Mouse (Mus musculus) liver, embryonic 12.5 days (tissue): Measurements from ENCODE around the gene Npl. TPM values are rescaled to one million over a fixed set of nuclear protein-coding genes. Genes with fewer than 3 reads are reported as not detected.

Experiments used
- ATAC-seq: fragments of 200-750 bp; cut with Nextera tagmentation; 2 replicates; pipeline ENCODE4 v1.8.0; 2017; ENCODE audit warnings: moderate number of reproducible peaks, mild to moderate bottlenecking, moderate library complexity
- H3K27ac ChIP-seq: fragments of 300-500 bp; sonication (generic); 2 replicates; pipeline ENCODE4 v1.5.1; 2016; ENCODE audit warnings: mild to moderate bottlenecking
- H3K27me3 ChIP-seq: fragments of 300-500 bp; sonication (generic); replicated peaks from 2 replicates; pipeline ENCODE4 v1.6.1; 2016; ENCODE audit warnings: mild to moderate bottlenecking, moderate library complexity
- H3K36me3 ChIP-seq: fragments of 300-500 bp; sonication (generic); 2 replicates; pipeline ENCODE4 v1.6.1; 2016; ENCODE audit warnings: mild to moderate bottlenecking, moderate library complexity
- H3K4me1 ChIP-seq: fragments of 300-500 bp; sonication (generic); 2 replicates; pipeline ENCODE4 v1.6.1; 2016
- H3K4me2 ChIP-seq: fragments of 300-500 bp; sonication (generic); 2 replicates; pipeline ENCODE4 v1.6.1; 2016; ENCODE audit warnings: mild to moderate bottlenecking, moderate library complexity
- H3K4me3 ChIP-seq: fragments of 300-500 bp; sonication (generic); 2 replicates; pipeline ENCODE4 v1.5.1; 2016; ENCODE audit warnings: mild to moderate bottlenecking, moderate library complexity
- H3K9ac ChIP-seq: fragments of 300-500 bp; sonication (generic); 2 replicates; pipeline ENCODE4 v1.6.1; 2016; ENCODE audit warnings: mild to moderate bottlenecking, moderate library complexity
- H3K9me3 ChIP-seq: fragments of 300-500 bp; sonication (generic); replicated peaks from 2 replicates; pipeline ENCODE4 v1.6.1; 2016; ENCODE audit warnings: mild to moderate bottlenecking, moderate library complexity
- WGBS: fragments of 180-500 bp; shearing (Covaris S2); methylation state at CpG from one replicate; pipeline ENCODE4 v1.1.7; 2016; ENCODE audit not compliant: insufficient replicate concordance; 5-methylcytosine and 5-hydroxymethylcytosine counted together
- polyA plus RNA-seq: library from polyadenylated mRNA; unstranded; fragments of >200 nt; fragmentation: Nextera tagmentation; extraction: Ambion mirVana; gene quantifications from 2 replicates; pipeline ENCODE4 v1.2.1, GENCODE M21; 2016

The Npl gene
- polyA plus RNA-seq, 1 experiment from 2014 or later: 9.5 TPM

- Histone ChIP-seq H3K27me3 (no peaks in the 10 kb centered on the region), H3K9ac (no peak overlapping the region), H3K4me2 (no peak overlapping the region), H3K9me3 (no peaks in the 10 kb centered on the region), H3K4me3 (no peak overlapping the region), H3K36me3 (no peaks in the 10 kb centered on the region), H3K27ac (no peak overlapping the region), H3K4me1 (no peaks in the 10 kb centered on the region)
- no peak for ATAC-seq
- 74% methylated on average over 7 of the region's 7 CpGs for WGBS
These were observed 14.9 kb upstream of the Npl start for GRCm38 (mm10) chr1:153564701-153565100.

- Histone ChIP-seq H3K27me3 (no peaks in the 10 kb centered on the region), H3K9ac (no peak overlapping the region), H3K27ac (no peak overlapping the region), H3K4me2 (no peak overlapping the region), H3K4me3 (no peak overlapping the region), H3K36me3 (no peaks in the 10 kb centered on the region), H3K4me1 (no peaks in the 10 kb centered on the region), H3K9me3 (no peaks in the 10 kb centered on the region)
- 41% methylated on average over 2 of the region's 2 CpGs for WGBS
- ATAC-seq: no peak
These were observed 13.8 kb upstream of the Npl start for GRCm38 (mm10) chr1:153563675-153564074.

GRCm38 (mm10) chr1:153560805-153561204 is 11.0 kb upstream of the Npl start:
- no peak for ATAC-seq
- Histone ChIP-seq H3K9ac (no peak overlapping the region), H3K4me1 (no peaks in the 10 kb centered on the region), H3K4me3 (no peak overlapping the region), H3K9me3 (no peaks in the 10 kb centered on the region), H3K27ac (no peak overlapping the region), H3K4me2 (no peak overlapping the region), H3K27me3 (no peaks in the 10 kb centered on the region), H3K36me3 (no peaks in the 10 kb centered on the region)
- 59% methylated on average over 6 of the region's 6 CpGs for WGBS

- H3K27ac ChIP-seq: no peak overlapping the region
- WGBS: 60% methylated on average over 7 of the region's 7 CpGs
These were observed 9.9 kb upstream of the Npl start for GRCm38 (mm10) chr1:153559701-153560100.

GRCm38 (mm10) chr1:153559126-153559647 is 9.3 kb upstream of the Npl start:
- Histone ChIP-seq H3K36me3 (no peaks in the 10 kb centered on the region), H3K27ac (no peak overlapping the region), H3K4me1 (no peaks in the 10 kb centered on the region), H3K9me3 (no peaks in the 10 kb centered on the region), H3K4me2 (no peak overlapping the region), H3K9ac (no peak overlapping the region), H3K4me3 (no peak overlapping the region), H3K27me3 (no peaks in the 10 kb centered on the region)
- 13% methylated on average over 9 of the region's 9 CpGs for WGBS
- no peak for ATAC-seq

More at GRCm38 (mm10) chr1:153559701-153560100, 9.9 kb upstream of the Npl start:
- Histone ChIP-seq H3K4me1 (no peaks in the 10 kb centered on the region), H3K4me2 (no peak overlapping the region), H3K36me3 (no peaks in the 10 kb centered on the region), H3K4me3 (no peak overlapping the region), H3K27me3 (no peaks in the 10 kb centered on the region), H3K9ac (no peak overlapping the region), H3K9me3 (no peaks in the 10 kb centered on the region)
- ATAC-seq: no peak

- Histone ChIP-seq H3K9ac (no peak overlapping the region), H3K27me3 (no peaks in the 10 kb centered on the region), H3K4me2 (no peak overlapping the region), H3K36me3 (no peaks in the 10 kb centered on the region), H3K4me1 (no peaks in the 10 kb centered on the region), H3K27ac (no peak overlapping the region), H3K4me3 (no peak overlapping the region), H3K9me3 (no peaks in the 10 kb centered on the region)
- ATAC-seq: no peak
- 7% methylated on average over 2 of the region's 2 CpGs for WGBS
These were observed 7.1 kb upstream of the Npl start for GRCm38 (mm10) chr1:153556896-153557295.

GRCm38 (mm10) chr1:153556202-153556601 is 6.4 kb upstream of the Npl start:
- no peak for ATAC-seq
- Histone ChIP-seq H3K4me3 (no peak overlapping the region), H3K27ac (no peak overlapping the region), H3K9ac (no peak overlapping the region), H3K27me3 (no peaks in the 10 kb centered on the region), H3K36me3 (no peaks in the 10 kb centered on the region), H3K4me2 (no peak overlapping the region), H3K9me3 (no peaks in the 10 kb centered on the region), H3K4me1 (no peaks in the 10 kb centered on the region)
- WGBS: 77% methylated on average over 4 of the region's 4 CpGs

GRCm38 (mm10) chr1:153550814-153551213 is 969 bp upstream of the Npl start:
- Histone ChIP-seq H3K9ac (no peak overlapping the region), H3K4me3 (no peak overlapping the region), H3K4me1 (peaks cover 10% of the 10 kb centered on the region; the same call in 1 of the 2 replicates), H3K9me3 (no peaks in the 10 kb centered on the region), H3K4me2 (no peak overlapping the region), H3K27ac (no peak overlapping the region), H3K27me3 (peaks cover 21% of the 10 kb centered on the region), H3K36me3 (no peaks in the 10 kb centered on the region)
- WGBS: 16% methylated on average over 3 of the region's 3 CpGs
- ATAC-seq: no peak

- no peaks in the 10 kb centered on the region for H3K36me3 ChIP-seq
- no peak for ATAC-seq
- WGBS: 37% methylated on average over 8 of the region's 8 CpGs
These were observed 2.3 kb downstream of the Npl start for GRCm38 (mm10) chr1:153547555-153547954.

GRCm38 (mm10) chr1:153545196-153545595 is 4.6 kb downstream of the Npl start:
- Histone ChIP-seq H3K9ac (no peak overlapping the region), H3K27ac (no peak overlapping the region), H3K36me3 (no peaks in the 10 kb centered on the region), H3K4me3 (no peak overlapping the region), H3K9me3 (no peaks in the 10 kb centered on the region), H3K4me1 (peaks cover 25% of the 10 kb centered on the region), H3K27me3 (peaks cover 21% of the 10 kb centered on the region), H3K4me2 (no peak overlapping the region)
- no peak for ATAC-seq
- 70% methylated on average over 2 of the region's 2 CpGs for WGBS

More at GRCm38 (mm10) chr1:153547555-153547954, 2.3 kb downstream of the Npl start:
- H3K4me1 ChIP-seq: peaks cover 21% of the 10 kb centered on the region
- no peaks in the 10 kb centered on the region for H3K9me3 ChIP-seq
- H3K9ac ChIP-seq: no peak overlapping the region
- peaks cover 21% of the 10 kb centered on the region for H3K27me3 ChIP-seq
- H3K4me2 ChIP-seq: no peak overlapping the region
- no peak overlapping the region for H3K4me3 ChIP-seq
- H3K27ac ChIP-seq: no peak overlapping the region

GRCm38 (mm10) chr1:153542726-153543320 is 7.0 kb downstream of the Npl start:
- Histone ChIP-seq H3K9ac (no peak overlapping the region), H3K27ac (peak overlapping the region; percentile 60; the same call in 1 of the 2 replicates), H3K4me2 (no peak overlapping the region), H3K36me3 (no peaks in the 10 kb centered on the region), H3K4me3 (no peak overlapping the region), H3K9me3 (no peaks in the 10 kb centered on the region), H3K27me3 (peaks cover 8% of the 10 kb centered on the region; the same call in 1 of the 2 replicates), H3K4me1 (peaks cover 18% of the 10 kb centered on the region)
- 40% methylated on average over 7 of the region's 7 CpGs for WGBS
- peak; percentile 65 for ATAC-seq

- no peak overlapping the region for H3K4me3 ChIP-seq
- ATAC-seq: no peak
- peaks cover 15% of the 10 kb centered on the region for H3K4me1 ChIP-seq
- H3K36me3 ChIP-seq: no peaks in the 10 kb centered on the region
- H3K4me2 ChIP-seq: no peak overlapping the region
- H3K9ac ChIP-seq: no peak overlapping the region
- no peak overlapping the region for H3K27ac ChIP-seq
- H3K9me3 ChIP-seq: no peaks in the 10 kb centered on the region
- no peaks in the 10 kb centered on the region for H3K27me3 ChIP-seq
- WGBS: 61% methylated on average over 3 of the region's 3 CpGs
These were observed 9.1 kb downstream of the Npl start for GRCm38 (mm10) chr1:153540753-153541152.
